Mouse (Mus musculus) gonadal fat pad, adult 2 months (tissue): ENCODE measurements around the gene Zfp981. TPM values are rescaled to one million over a fixed set of nuclear protein-coding genes. Genes with fewer than 3 reads are reported as not detected.
"Not testable (repeated sequence)": the region's sequence is repeated elsewhere in the genome, so short reads cannot be mapped to it uniquely, and the experiment has no call there.

Source experiments
- DNase-seq: peaks from one replicate; pipeline ENCODE4 v3.0.0-alpha.2; 2012; ENCODE audit warnings: low read depth
- polyA plus RNA-seq: library from polyadenylated mRNA; depleted of rRNA; stranded (reverse); fragments of >200 nt; gene quantifications from 2 replicates; pipeline ENCODE4 v1.2.3, GENCODE M21; 2012; rRNA removed

Zfp981 gene
- 0.05 TPM in 1 of 2 replicates, not detected in the other for polyA plus RNA-seq

DNA sequence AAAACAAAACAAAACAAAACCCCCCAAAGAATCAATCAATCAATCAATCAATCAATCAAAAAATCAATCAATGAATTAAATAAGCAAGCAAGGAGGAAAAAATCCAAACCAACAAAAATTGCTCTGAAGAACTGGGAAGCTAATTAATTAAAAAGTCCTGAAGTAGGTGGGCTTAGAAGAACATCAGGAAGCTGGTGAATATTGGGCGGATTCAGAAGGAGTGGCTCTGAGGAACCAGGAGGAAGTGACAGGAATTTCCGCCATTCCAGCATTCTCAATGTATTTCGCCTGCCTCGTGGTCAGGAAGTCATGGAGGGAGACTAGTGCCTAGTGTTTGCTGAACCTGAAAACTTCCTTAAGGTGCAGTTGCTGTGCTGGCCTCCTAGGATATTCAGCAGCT, at the start of gene Zfp981:
Gene Zfp981, plus strand, starts transcription at position 301 of the 400 bp plus-strand sequence.
- not testable (repeated sequence) for DNase-seq

DNA sequence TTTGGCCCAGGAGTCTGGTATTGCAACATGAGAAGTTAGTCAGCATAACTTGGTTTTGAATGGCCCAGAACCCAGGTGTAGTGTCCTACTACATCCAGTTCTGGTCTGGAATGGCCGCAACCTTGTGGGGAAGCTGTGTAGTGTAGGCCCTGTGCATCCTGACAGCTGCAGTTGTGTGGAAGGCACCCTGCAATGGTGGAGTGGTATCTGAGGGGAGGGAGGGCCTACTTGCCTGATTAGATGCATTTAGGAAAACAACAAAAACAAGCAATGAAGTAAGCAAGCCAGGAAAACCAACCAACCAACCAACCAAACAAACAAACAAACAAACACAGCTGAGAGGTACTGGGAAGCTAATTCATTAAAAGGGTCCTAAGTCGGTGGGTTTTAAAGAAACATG, 49.3 kb upstream of the Zfp981 start:
- not testable (repeated sequence) for DNase-seq

DNA sequence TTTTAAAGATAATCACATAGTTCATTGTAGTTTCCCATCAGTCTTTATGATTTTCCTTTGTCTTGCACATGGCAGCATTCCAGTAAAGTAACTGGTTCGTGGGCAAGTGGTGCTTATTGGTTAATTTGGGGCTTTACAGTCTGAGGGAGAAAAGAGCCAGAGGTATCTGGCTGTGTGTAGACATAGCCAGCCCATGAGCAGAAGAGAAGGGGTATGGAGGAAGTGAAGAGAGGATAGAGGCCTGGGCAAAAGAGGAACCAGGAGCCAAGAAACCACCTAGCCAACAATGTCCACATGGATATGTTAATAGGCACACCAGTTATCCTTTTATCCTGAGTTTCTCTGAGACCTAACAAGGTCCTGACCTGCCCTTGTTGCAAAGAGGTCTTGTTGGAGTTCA, 47.7 kb upstream of the Zfp981 start:
- DNase-seq: not testable (repeated sequence)

GRCm38 (mm10) chr4:146454896-146455295, 46.9 kb upstream of the Zfp981 start:
- no peak for DNase-seq

GRCm38 (mm10) chr4:146455321-146455721, 46.5 kb upstream of the Zfp981 start:
- DNase-seq: no peak

- DNase-seq: no peak
Measured at GRCm38 (mm10) chr4:146456061-146456726, 45.6 kb upstream of the Zfp981 start.

DNA sequence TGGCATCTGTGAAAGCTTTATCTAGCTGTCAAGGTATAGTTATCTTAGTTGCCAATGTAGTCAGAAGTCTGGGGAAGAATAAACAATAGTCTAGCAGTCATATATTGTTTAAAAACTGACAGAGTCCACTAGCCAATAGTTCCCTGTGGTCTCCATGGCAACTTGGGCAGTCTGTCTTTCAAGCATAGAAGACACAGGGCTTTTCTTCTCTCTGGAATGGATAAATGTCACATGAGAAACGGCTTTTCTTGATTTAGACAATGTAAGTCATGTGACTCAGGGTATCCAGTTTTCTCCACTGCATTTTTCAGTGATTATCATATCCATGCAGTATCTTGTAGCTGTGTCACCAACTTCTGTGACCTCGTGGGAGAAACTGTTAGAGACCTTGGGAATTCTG, 44.7 kb upstream of the Zfp981 start:
- no peak for DNase-seq

GRCm38 (mm10) chr4:146457720-146458119, 44.1 kb upstream of the Zfp981 start:
- no peak for DNase-seq

DNA sequence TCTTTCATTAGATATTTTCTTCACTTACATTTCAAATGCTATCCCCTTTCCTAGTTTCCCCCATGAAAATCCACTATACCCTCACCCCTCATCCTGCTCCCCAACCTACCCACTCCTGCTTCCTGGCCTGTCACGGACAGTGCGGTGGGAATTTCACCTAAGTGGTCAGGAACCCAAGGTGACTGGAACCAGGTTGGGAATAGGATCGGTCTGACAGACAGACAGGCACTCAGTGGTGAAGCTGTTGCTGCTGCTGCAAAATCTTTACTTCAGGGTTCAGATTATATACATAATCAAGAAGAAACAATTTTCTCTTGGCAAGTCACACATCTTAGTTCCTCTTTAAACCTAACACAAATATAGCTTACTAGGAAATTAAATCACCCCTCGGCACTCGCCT, 42.0 kb upstream of the Zfp981 start:
- not testable (repeated sequence) for DNase-seq

DNA sequence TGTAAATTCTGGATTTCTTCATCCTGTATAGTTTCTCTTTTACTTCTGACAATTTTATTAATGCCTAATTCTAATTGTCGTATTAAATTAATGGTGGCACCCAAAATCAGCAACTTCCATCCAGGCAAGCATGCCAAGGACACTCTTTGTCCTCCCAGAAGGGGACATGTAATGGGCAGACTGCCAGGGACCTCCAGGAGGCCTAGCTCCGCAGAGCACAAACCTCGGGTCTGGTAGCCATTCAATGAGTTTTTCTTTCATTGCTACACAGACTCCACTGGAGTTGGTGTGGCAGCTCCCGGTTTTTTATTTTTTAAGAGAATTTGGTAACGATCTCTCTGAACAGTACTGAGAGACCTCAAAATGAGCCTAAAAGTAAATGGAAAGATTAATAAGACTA, 41.1 kb upstream of the Zfp981 start:
- not testable (repeated sequence) for DNase-seq

DNA sequence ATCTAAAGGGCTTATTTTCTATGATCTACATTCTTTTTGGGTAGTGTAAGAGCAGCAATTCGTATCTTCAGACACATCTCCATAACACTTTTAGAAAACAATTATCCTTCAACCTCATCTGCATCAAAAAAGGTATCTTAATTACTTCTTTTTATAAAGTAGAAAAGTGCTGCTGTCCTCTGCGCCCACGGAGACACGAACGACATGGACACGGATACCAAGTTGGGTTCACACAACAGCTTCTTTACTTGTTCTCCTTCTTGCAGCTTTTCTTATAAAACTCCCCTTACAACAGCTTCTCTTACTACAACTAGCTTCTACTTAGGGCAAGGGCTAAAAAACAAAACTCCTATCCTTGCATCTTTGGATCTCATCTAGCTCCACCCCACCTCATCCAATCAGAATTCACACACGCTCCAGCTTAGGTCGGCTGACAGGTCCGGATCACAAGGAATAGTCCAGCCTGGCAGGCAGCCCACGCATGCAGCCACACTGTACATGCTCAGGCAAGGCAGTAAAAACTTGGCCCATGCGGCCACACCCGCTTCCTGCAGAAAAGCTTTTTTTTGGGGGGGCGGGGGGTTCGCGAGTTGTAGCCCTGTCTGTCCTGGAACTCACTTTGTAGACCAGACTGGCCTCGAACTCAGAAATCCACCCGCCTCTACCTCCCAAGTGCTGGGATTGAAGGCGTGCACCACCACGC, 38.0 kb upstream of the Zfp981 start:
- not testable (repeated sequence) for DNase-seq

GRCm38 (mm10) chr4:146469984-146470383, 31.8 kb upstream of the Zfp981 start:
- not testable (repeated sequence) for DNase-seq

- not testable (repeated sequence) for DNase-seq
Measured at GRCm38 (mm10) chr4:146474181-146474580, 27.6 kb upstream of the Zfp981 start.

GRCm38 (mm10) chr4:146474716-146475676, 26.8 kb upstream of the Zfp981 start:
- not testable (repeated sequence) for DNase-seq

DNA sequence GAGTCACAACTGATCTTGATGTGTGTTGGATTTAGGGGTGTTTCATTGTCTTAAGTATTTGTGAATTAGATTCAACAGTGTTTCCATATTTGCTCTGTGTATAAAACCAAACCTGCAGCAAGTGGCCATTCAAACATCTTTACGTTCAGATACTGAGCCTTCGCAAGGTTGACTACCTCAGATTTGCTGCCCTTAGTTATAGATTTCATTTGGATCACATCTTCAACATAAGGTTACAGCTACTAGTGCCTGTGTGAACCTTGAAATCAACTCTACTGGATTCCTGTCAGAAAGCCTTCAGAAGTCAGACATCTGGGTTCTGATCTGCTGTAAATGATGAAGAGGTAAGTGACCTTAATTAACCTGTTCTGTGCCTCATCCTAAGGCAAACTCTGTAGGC, 25.6 kb upstream of the Zfp981 start:
- DNase-seq: not testable (repeated sequence)

DNA sequence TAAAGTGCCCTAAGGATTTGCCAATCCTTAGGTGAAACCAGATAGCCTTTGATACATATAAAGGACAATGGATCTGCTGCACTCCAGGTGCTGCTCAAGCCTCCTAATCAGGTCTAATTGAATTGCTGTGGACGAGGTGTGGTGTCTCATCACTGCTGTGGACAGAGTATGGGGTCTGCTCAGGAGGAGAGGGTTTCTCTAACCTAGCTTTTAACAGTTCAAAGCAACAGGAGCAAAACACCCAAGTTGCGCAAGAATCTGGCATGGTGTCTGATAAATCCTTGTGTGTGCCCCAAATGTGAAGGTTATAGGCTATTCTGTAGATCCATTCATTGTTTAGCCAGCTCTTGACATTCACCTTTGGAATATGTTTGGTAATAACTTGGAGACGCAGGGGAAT, 24.9 kb upstream of the Zfp981 start:
- not testable (repeated sequence) for DNase-seq

- DNase-seq: not testable (repeated sequence)
Measured at GRCm38 (mm10) chr4:146480376-146481096, 21.3 kb upstream of the Zfp981 start.

- DNase-seq: not testable (repeated sequence)
Measured at GRCm38 (mm10) chr4:146482546-146482945, 19.3 kb upstream of the Zfp981 start.

DNA sequence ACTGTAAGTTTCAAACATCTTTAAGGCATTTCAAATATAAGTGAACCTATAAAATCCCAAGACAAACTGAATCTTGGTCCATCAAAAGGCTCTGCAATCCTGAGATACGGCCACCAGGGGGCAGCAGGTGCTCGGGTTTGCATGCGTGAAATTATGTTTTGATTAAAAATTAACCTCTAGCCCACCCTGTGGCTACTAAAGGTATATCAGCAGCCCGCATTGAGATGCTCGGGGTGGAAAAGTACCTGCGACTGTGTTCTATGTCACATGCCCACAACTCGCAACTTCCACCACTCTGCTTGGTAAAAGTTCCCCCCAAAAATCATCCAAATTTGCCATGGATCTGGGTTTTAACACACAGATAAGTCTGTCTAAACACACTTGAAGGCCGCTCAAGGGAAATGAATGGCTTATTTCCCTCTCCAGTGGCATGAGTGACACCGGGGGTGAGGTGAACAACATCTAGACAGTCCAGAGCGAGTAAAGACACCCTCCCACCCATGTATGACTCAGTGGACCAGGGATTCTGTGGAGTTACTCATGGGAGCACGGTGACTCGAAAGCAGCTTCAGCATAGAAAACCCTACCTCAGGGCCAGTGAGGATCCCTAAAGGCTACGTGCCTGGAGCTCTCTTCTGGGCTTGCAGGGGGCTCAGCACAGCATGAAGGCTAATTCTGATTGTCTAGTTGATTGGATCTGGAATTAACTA, 18.1 kb upstream of the Zfp981 start:
- not testable (repeated sequence) for DNase-seq

DNA sequence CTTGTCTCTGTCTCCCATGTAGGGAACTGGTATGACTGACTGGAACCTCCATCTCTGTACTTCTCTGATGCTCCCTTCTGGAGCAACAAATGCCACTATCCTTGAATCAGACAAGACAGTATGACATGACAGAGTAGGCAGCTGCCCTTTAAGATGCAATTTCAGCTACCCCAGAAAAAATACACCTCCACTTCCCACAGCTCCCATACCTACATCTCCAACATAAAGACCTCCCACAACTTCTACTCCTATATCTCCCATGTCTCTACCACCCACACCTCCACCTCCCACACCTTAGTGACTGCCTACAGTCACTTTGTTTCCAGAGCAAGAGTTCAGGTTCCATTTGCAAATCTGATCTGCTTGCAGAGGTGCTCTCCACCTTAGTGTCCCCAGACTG, 17.2 kb upstream of the Zfp981 start:
- not testable (repeated sequence) for DNase-seq
